Mouse (Mus musculus) stomach, embryonic 16.5 days (tissue): ENCODE results near the gene Gpx4. TPM values are rescaled to one million over a fixed set of nuclear protein-coding genes. Genes with fewer than 3 reads are reported as not detected.

Experiments
- ATAC-seq: fragments of 200-750 bp; cut with Nextera tagmentation; 2 replicates; pipeline ENCODE4 v1.8.0; 2017; ENCODE audit warnings: moderate number of reproducible peaks, moderate TSS enrichment; ENCODE audit not compliant: insufficient read depth, low FRiP score
- H3K27ac ChIP-seq: fragments of 300-500 bp; sonication (generic); 2 replicates; pipeline ENCODE4 v1.5.1; 2014; ENCODE audit warnings: low read length
- H3K27me3 ChIP-seq: fragments of 300-500 bp; sonication (generic); 2 replicates; pipeline ENCODE4 v1.6.1; 2014; ENCODE audit warnings: low read length, control low read depth, mixed read lengths; ENCODE audit not compliant: control insufficient read depth, insufficient read depth
- H3K36me3 ChIP-seq: fragments of 300-500 bp; sonication (generic); 2 replicates; pipeline ENCODE4 v1.6.1; 2014; ENCODE audit warnings: low read length; ENCODE audit not compliant: control insufficient read depth, insufficient read depth
- H3K4me1 ChIP-seq: fragments of 300-500 bp; sonication (generic); 2 replicates; pipeline ENCODE4 v1.6.1; 2014; ENCODE audit warnings: low read length, control low read depth, mixed read lengths; ENCODE audit not compliant: control insufficient read depth, insufficient read depth
- H3K4me2 ChIP-seq: fragments of 300-500 bp; sonication (generic); 2 replicates; pipeline ENCODE4 v1.6.1; 2014; ENCODE audit warnings: low read depth, low read length, mixed read lengths
- H3K4me3 ChIP-seq: fragments of 300-500 bp; sonication (generic); replicated peaks from 2 replicates; pipeline ENCODE4 v1.5.1; 2014; ENCODE audit warnings: mild to moderate bottlenecking, low read length
- H3K9ac ChIP-seq: fragments of 300-500 bp; sonication (generic); 2 replicates; pipeline ENCODE4 v1.6.1; 2014; ENCODE audit warnings: low read length
- H3K9me3 ChIP-seq: fragments of 300-500 bp; sonication (generic); replicated peaks from 2 replicates; pipeline ENCODE4 v1.6.1; 2016; ENCODE audit warnings: low read length, control low read depth; ENCODE audit not compliant: control insufficient read depth
- WGBS: fragments of 180-500 bp; shearing (Covaris S2); extraction: QIAGEN DNeasy Blood & Tissue Kit; methylation state at CpG from one replicate; pipeline ENCODE4 v1.1.7; 2014; 5-methylcytosine and 5-hydroxymethylcytosine counted together
- polyA plus RNA-seq: library from polyadenylated mRNA; unstranded; fragments of >200 nt; fragmentation: Nextera tagmentation; extraction: Ambion mirVana; gene quantifications from 2 replicates; pipeline ENCODE4 v1.2.1, GENCODE M21; 2015

Gene Gpx4
- polyA plus RNA-seq, 1 experiment from 2014 or later: 507 TPM

DNA sequence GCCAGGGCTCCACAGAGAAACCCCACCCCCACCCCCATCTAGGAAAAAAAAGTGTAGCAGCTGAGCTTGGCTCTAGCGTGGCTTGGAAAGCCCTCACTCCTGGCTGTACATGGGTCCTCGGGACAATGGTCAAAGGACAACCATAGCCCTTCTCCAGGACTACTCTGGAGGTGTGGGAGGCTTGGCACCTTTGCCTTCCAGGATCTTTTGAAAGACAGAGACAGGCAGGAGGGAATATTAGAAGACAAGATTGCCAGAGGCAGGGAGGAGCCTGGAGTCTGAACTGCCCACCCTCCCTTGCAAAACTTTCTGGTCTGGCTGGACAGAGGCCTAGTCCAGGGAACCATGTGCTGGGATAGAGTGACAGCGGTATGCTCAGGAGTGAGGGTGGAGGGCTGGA is 47.7 kb downstream of the Gpx4 start:
- no peak for ATAC-seq
- no peak overlapping the region for H3K27ac ChIP-seq
- no peak overlapping the region for H3K4me2 ChIP-seq
- H3K4me1 ChIP-seq: peaks cover 30% of the 10 kb centered on the region
- H3K9ac ChIP-seq: no peak overlapping the region
- no peaks in the 10 kb centered on the region for H3K9me3 ChIP-seq
- no peaks in the 10 kb centered on the region for H3K36me3 ChIP-seq
- no peak overlapping the region for H3K4me3 ChIP-seq
- H3K27me3 ChIP-seq: no peaks in the 10 kb centered on the region
- WGBS: 73% methylated on average over 3 of the region's 3 CpGs

DNA sequence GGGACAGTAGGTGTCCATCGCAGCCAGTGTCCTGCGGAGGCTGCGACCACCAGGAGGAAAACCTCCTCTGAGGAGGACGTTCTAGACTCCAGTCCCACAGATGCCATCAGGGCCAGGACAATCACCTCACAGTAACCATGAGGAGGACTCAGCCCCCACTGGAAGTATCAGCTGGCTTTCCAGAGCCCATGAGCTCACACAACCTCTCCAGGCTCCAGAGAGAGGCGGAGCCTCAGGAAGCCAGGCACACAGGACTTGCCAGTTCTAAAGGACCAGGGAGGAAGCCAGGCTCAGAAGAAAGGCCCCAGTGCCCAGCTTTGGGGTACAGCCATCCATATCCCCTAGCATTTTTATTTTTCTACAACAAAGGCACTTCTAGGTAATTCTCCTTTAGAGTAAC is 48.6 kb downstream of the Gpx4 start:
- Histone ChIP-seq H3K4me2 (no peak overlapping the region), H3K36me3 (no peaks in the 10 kb centered on the region), H3K9ac (no peak overlapping the region; the same call in 1 of the 2 replicates), H3K27ac (no peak overlapping the region), H3K9me3 (no peaks in the 10 kb centered on the region), H3K27me3 (no peaks in the 10 kb centered on the region), H3K4me3 (no peak overlapping the region), H3K4me1 (peaks cover 34% of the 10 kb centered on the region)
- no peak for ATAC-seq
- 83% methylated on average over 5 of the region's 5 CpGs for WGBS

DNA sequence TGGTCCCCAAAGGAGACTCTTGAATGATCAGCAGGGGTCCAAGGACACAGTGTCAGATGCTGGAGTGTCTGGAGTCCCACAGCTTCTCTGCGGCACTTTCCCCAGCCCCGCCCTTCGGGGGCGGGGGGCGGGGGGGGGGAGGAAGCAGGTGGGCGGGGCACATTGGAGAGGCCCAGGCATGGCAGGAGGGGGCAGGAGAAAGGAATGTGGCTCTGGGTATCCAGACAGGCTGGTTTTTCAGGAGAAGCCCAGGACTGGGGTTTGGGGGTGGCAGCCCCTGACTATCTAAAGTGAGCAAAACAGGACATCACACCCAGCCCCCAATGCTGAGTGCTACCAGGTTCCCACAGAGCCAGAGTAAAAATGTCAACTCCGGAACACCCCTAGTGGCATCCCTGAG is 50.3 kb downstream of the Gpx4 start:
- H3K27ac ChIP-seq: peak overlapping the region; percentile 71
- no peaks in the 10 kb centered on the region for H3K36me3 ChIP-seq
- peaks cover 44% of the 10 kb centered on the region for H3K4me1 ChIP-seq
- H3K9ac ChIP-seq: peak overlapping the region; percentile 28; the same call in 1 of the 2 replicates
- H3K4me3 ChIP-seq: no peak overlapping the region
- ATAC-seq: 0 out of 2 replicates have a peak, but pooled peaks have one; percentile 41
- H3K9me3 ChIP-seq: no peaks in the 10 kb centered on the region
- peak overlapping the region; percentile 10; the same call in 1 of the 2 replicates for H3K4me2 ChIP-seq
- 11% methylated on average over 7 of the region's 7 CpGs for WGBS
- H3K27me3 ChIP-seq: no peaks in the 10 kb centered on the region

DNA sequence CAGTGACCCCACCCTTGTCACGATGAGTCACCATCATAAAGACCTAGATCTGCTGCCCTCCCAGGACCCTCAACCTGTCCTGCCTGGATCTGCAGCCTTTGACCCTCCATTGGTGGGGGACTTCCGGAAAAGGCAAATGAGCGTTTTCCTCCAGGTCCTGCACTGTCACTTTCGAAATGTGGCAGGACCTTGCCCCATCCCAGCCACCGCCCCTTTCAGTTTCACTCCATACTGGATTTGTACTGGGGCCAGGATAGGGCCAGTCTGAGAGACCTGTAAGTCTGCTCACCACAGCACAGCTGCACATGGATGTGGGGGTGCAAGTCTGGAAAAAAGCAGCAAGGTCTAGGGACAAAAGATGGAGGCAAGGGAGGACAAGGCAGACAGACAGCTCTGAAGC is 51.7 kb downstream of the Gpx4 start:
- H3K4me2 ChIP-seq: no peak overlapping the region
- ATAC-seq: no peak
- H3K27me3 ChIP-seq: no peaks in the 10 kb centered on the region
- WGBS: 72% methylated on average over 5 of the region's 5 CpGs
- peaks cover 44% of the 10 kb centered on the region for H3K4me1 ChIP-seq
- H3K36me3 ChIP-seq: no peaks in the 10 kb centered on the region
- no peaks in the 10 kb centered on the region for H3K9me3 ChIP-seq
- no peak overlapping the region for H3K4me3 ChIP-seq
- 0 out of 2 replicates have a peak overlapping the region, but pooled peaks have one; percentile 14 for H3K9ac ChIP-seq
- 0 out of 2 replicates have a peak overlapping the region, but pooled peaks have one; percentile 30 for H3K27ac ChIP-seq

DNA sequence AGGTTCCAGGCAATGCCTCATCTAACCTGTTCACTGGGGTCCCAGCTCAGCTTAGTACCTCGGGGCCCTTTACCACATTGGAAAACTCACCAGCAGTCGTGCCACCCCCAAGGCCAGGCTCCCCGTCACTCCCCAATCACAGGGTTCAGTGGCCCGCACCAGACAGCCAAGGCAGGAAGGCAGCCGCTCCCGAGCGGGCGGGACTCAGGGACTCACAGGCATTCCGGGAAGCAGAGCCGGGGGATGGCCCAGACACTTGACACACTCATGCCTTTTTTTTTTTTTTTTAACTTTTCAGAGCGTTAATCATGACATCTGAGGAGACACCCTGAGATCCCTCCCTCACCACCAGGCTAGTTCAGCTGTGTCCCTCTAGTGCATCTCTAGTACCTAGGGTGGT is 54.0 kb downstream of the Gpx4 start:
- Histone ChIP-seq H3K9me3 (no peaks in the 10 kb centered on the region), H3K27ac (0 out of 2 replicates have a peak overlapping the region, but pooled peaks have one; percentile 16), H3K9ac (peak overlapping the region; percentile 95; the same call in 1 of the 2 replicates), H3K4me3 (peak overlapping the region; percentile 90), H3K4me2 (peak overlapping the region; percentile 86), H3K36me3 (no peaks in the 10 kb centered on the region), H3K27me3 (no peaks in the 10 kb centered on the region), H3K4me1 (peaks cover 42% of the 10 kb centered on the region)
- ATAC-seq: no peak
- 43% methylated on average over 11 of the region's 11 CpGs for WGBS

DNA sequence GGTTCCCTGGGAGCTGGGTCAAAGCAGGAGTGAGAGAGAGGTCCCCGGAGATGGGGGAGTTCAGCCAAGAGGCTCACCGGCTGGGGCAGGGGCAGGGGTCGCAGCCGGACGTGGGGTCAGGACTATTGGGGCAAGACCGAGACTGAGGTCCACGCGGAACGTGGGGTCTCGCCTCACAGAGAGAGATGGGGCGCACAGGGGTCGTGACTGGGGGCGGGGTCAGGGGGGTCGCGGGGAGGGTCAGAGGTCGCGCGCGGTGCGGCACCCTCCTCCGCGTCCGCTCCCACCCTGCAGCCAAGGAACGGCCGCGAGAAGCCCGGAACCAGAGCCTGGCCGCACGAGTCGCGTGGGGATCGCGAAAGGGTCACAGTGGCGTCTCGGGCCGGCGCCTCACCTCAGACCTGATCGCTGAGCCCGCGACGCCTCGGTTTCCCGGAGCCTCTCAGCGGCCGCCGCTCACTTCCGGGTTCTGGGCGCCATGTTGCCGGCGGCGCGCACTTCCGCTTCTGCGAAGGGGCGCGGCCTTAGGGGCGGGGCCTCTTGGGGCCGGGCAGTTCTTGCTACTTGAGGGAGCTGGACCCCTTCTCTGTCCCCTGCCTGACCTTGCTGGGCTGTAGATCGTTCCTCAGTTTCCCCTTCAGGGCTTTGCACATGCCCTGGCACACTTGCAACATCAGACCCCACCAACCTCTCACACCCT is 55.4 kb downstream of the Gpx4 start:
- peak; percentile 84 for ATAC-seq
- Histone ChIP-seq H3K4me3 (peak overlapping the region; percentile 90), H3K36me3 (no peaks in the 10 kb centered on the region), H3K9me3 (no peaks in the 10 kb centered on the region), H3K27ac (peak overlapping the region; percentile 70), H3K9ac (peak overlapping the region; percentile 95), H3K4me1 (peaks cover 33% of the 10 kb centered on the region), H3K4me2 (peak overlapping the region; percentile 86), H3K27me3 (no peaks in the 10 kb centered on the region)
- under 1% methylated on average over 53 of the region's 59 CpGs for WGBS

DNA sequence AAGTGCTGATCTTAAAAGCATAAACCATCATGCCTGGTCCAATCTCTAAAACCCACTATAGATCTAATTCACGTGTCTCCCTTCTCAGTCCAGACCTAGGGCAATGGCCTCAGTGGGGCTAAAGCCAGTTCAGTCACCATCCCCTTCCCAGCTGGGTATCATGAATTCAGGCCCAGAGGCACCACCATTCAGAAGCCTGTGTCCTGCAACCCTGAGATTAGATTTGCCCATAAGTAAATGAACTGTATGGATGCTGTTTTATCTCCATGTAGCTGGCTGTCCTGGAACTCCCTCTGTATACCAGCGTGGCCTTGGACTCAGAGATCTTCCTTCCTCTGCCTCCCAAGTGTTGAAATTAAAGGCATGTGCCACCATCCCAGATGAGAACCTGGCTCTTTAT is 56.1 kb downstream of the Gpx4 start:
- Histone ChIP-seq H3K4me3 (0 out of 2 replicates have a peak overlapping the region, but pooled peaks have one; percentile 90), H3K4me1 (peaks cover 28% of the 10 kb centered on the region), H3K27ac (peak overlapping the region; percentile 70; the same call in 1 of the 2 replicates), H3K9me3 (no peaks in the 10 kb centered on the region), H3K4me2 (peak overlapping the region; percentile 86; the same call in 1 of the 2 replicates), H3K9ac (peak overlapping the region; percentile 95), H3K36me3 (no peaks in the 10 kb centered on the region), H3K27me3 (no peaks in the 10 kb centered on the region)
- ATAC-seq: no peak
- WGBS: 78% methylated on average over 2 of the region's 2 CpGs

DNA sequence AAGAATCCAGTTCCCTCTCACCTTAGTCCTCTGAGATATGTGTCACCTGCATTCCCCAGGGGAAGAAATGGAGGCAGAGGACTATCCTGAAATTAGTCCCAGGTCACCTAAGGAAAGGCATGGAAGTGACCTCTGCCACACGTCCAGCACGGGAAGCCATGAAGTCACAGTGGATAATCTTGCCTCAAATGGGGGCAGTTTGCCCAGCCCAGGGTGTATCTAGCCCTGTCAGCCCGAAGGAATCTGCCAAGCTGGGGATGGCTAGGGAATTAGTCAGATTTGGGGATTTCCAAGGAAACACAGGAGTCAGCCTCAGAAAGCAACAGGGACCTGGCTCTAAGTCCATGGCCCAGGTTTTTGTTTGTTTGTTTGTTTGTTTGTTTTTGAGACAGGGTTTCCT is 57.2 kb downstream of the Gpx4 start:
- no peak for ATAC-seq
- Histone ChIP-seq H3K9ac (no peak overlapping the region), H3K27me3 (no peaks in the 10 kb centered on the region), H3K36me3 (no peaks in the 10 kb centered on the region), H3K27ac (no peak overlapping the region), H3K4me2 (no peak overlapping the region), H3K4me3 (no peak overlapping the region), H3K4me1 (peaks cover 23% of the 10 kb centered on the region), H3K9me3 (no peaks in the 10 kb centered on the region)
- 79% methylated on average over 3 of the region's 3 CpGs for WGBS

DNA sequence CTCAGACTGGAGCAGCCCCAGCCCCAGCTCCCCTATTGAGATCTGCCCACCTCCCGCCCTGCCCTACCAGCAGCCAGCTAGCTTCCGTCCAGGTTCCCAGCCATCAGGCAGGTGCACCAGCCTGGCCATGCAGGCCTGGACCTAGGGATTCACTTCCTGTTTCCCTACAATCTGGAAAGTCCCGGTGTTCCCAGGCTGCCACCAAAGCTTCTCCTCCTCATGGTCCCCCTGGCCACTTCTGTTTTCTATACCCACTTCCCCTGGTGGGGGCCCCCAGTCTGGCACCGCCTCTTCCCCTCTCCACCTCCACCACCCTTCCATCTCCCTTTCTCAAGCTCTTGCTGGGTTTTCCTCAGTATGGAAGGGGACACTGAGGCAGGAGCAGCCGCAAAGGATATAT is 58.5 kb downstream of the Gpx4 start, which contains the start of gene Sbno2:
Gene Sbno2, minus strand, starts transcription at position 112 of the 400 bp plus-strand sequence.
- Histone ChIP-seq H3K27me3 (no peaks in the 10 kb centered on the region), H3K4me3 (peak within 1 kb of the TSS; percentile 29), H3K27ac (peak within 1 kb of the TSS; percentile 88), H3K9me3 (no peaks in the 10 kb centered on the region), H3K4me1 (peaks cover 20% of the 10 kb centered on the region), H3K9ac (peak within 1 kb of the TSS; percentile 63), H3K36me3 (no peaks in the 10 kb centered on the region), H3K4me2 (peak within 1 kb of the TSS; percentile 38)
- 68% methylated on average over 5 of the region's 5 CpGs for WGBS
- ATAC-seq: no peak
